13 mouse cellular contexts compared by ENCODE assay signal in genomic region chr2:163712874-163713273, GRCm38 (mm10). TPM values are rescaled to one million over a fixed set of nuclear protein-coding genes. Genes with fewer than 3 reads are reported as not detected.
A peak's percentile ranks its signal among the peaks of the same experiment; 100 is the strongest.
DNase-seq lines count a peak whose midpoint lies in the region; ATAC-seq and TF ChIP-seq lines count a peak whose summit lies in the region.
"Had no signal": no experiment of that assay in that cellular context is flagged by ENCODE, and none has a peak within 500 bp of the region (broad histone marks: within the 10 kb centered on the region; RNA-seq: fewer than 3 reads in every experiment).

No protein-coding gene starts in this region.

- dilution Hi-C loops in CH12.LX (cut with MboI; ENCODE audit: extremely low pct_ligation_motif_present, extremely low pct_unique_long_range_greater_than_20kb, low sequenced_read_pairs) = no loop called here

- ATAC-seq in midbrain, embryonic 13.5 days = no peak
- ATAC-seq: intestine, postnatal 0 days had no signal

- no peaks in the 10 kb centered on the region for H3K9me3 ChIP-seq in CH12.LX (replicated peaks; ENCODE audit: low read length)
- no peaks in the 10 kb centered on the region for H3K9me3 ChIP-seq in midbrain, embryonic 13.5 days
- H3K9me3 ChIP-seq: G1E had no signal

- no peak for TF ChIP-seq RAD21 in CH12.LX (IDR thresholded peaks at IDR 0.05; ENCODE audit: low read depth, low read length)

- H3K9ac ChIP-seq in CH12.LX (ENCODE audit: insufficient read depth, low read depth) = 0 out of 2 replicates have a peak overlapping the region, but pooled peaks have one; percentile 22
- no peak overlapping the region for H3K9ac ChIP-seq in midbrain, embryonic 13.5 days (replicated peaks)

- in situ Hi-C loops in CH12.LX (cut with MboI; ENCODE audit: low pct_ligation_motif_present, low pct_unique_long_range_greater_than_20kb, low sequenced_read_pairs) = no loop called here

- no peaks in the 10 kb centered on the region for H3K36me3 ChIP-seq in kidney, adult 2 months (ENCODE audit: control insufficient read depth, insufficient read depth, low read length)
- H3K36me3 ChIP-seq in CH12.LX (replicated peaks in 1 of 2; ENCODE audit: control insufficient read depth in 1 of 2, insufficient read depth in 1 of 2, low read length in 1 of 2) = peaks cover 11 to 83% of the 10 kb centered on the region in 2 experiments
- H3K36me3 ChIP-seq in macrophage (ENCODE audit: inconsistent target) = no peaks in the 10 kb centered on the region
- no peaks in the 10 kb centered on the region for H3K36me3 ChIP-seq in midbrain, embryonic 13.5 days

- DNase-seq in adrenal gland, adult (ENCODE audit: inconsistent age in 2 of 2, low spot score in 1 of 2) = peak; percentile 38 to 71
- no peak for DNase-seq in adrenal gland, adult 8-10 months
- DNase-seq in kidney, adult 2 months = no peak
- DNase-seq in kidney, postnatal 36 days = no peak
- DNase-seq in CH12.LX (ENCODE audit: extremely low read depth) = no peak
- DNase-seq in left cerebral cortex, adult 18-20 months (ENCODE audit: low spot score in 2 of 2) = no peak
- DNase-seq: adrenal gland, adult 2 months; cerebellum, adult 18-20 months; right cerebral cortex, postnatal 4 days had no signal

- 53% methylated on average over 6 of the region's 6 CpGs for WGBS in kidney, adult 2 months
- 16% methylated on average over 6 of the region's 6 CpGs for WGBS in macrophage (ENCODE audit: missing documents)
- 94% methylated on average over 6 of the region's 6 CpGs for WGBS in midbrain, embryonic 13.5 days

- TF ChIP-seq EP300 in CH12.LX (IDR thresholded peaks at IDR 0.05; ENCODE audit: low read length) = no peak

- H3K27ac ChIP-seq in kidney, adult 2 months (ENCODE audit: insufficient read depth, low read depth, low read length) = peak overlapping the region; percentile 77
- peak overlapping the region; percentile 88 for H3K27ac ChIP-seq in CH12.LX (ENCODE audit: insufficient read depth, low read depth)
- H3K27ac ChIP-seq in macrophage = peak overlapping the region; percentile 84
- H3K27ac ChIP-seq in midbrain, embryonic 13.5 days = no peak overlapping the region

- no peak for TF ChIP-seq CTCF in kidney, adult 2 months (conservative IDR thresholded peaks at IDR 0.05; ENCODE audit: insufficient read depth, insufficient read length, low read depth, low read length)
- no peak for TF ChIP-seq CTCF in CH12.LX (conservative IDR thresholded peaks at IDR 0.05 in 1 of 2, IDR thresholded peaks at IDR 0.05 in 1 of 2; ENCODE audit: low read depth in 2 of 2, low read length in 2 of 2)

- TF ChIP-seq POLR2A in kidney, adult 2 months (IDR thresholded peaks at IDR 0.05; ENCODE audit: low read depth, low read length) = no peak
- TF ChIP-seq POLR2A in CH12.LX (IDR thresholded peaks at IDR 0.05; ENCODE audit: low read depth, low read length) = no peak

- no peaks in the 10 kb centered on the region for H3K27me3 ChIP-seq in kidney, adult 2 months (replicated peaks; ENCODE audit: control insufficient read depth, insufficient read depth, low read length)
- H3K27me3 ChIP-seq in CH12.LX (replicated peaks) = no peaks in the 10 kb centered on the region
- no peaks in the 10 kb centered on the region for H3K27me3 ChIP-seq in midbrain, embryonic 13.5 days

- H3K79me2 ChIP-seq in CH12.LX (replicated peaks; ENCODE audit: control insufficient read depth, extremely low read depth, insufficient read depth, poor library complexity, severe bottlenecking) = peaks cover 72% of the 10 kb centered on the region
- H3K79me2 ChIP-seq in macrophage (ENCODE audit: inconsistent target) = peaks cover 7% of the 10 kb centered on the region; the same call in 1 of the 2 replicates

- H3K4me2 ChIP-seq in CH12.LX (ENCODE audit: insufficient read depth, low read depth, poor library complexity, severe bottlenecking) = 0 out of 2 replicates have a peak overlapping the region, but pooled peaks have one; percentile 16
- no peak overlapping the region for H3K4me2 ChIP-seq in midbrain, embryonic 13.5 days (replicated peaks)

- H3K4me3 ChIP-seq in kidney, adult 2 months (ENCODE audit: insufficient read depth, low read depth, low read length) = no peak overlapping the region
- no peak overlapping the region for H3K4me3 ChIP-seq in CH12.LX (replicated peaks in 1 of 3; ENCODE audit: low read depth in 2 of 3, low read length in 2 of 3, poor library complexity in 1 of 3)
- no peak overlapping the region for H3K4me3 ChIP-seq in macrophage (ENCODE audit: inconsistent target)
- no peak overlapping the region for H3K4me3 ChIP-seq in midbrain, embryonic 13.5 days (replicated peaks)

- H3K4me1 ChIP-seq in kidney, adult 2 months (ENCODE audit: control insufficient read depth, insufficient read depth, low read length) = peaks cover 9% of the 10 kb centered on the region
- H3K4me1 ChIP-seq in CH12.LX (ENCODE audit: control insufficient read depth in 1 of 2, insufficient read depth in 2 of 2) = peaks cover 41 to 96% of the 10 kb centered on the region in 2 experiments
- H3K4me1 ChIP-seq in midbrain, embryonic 13.5 days (replicated peaks) = peaks cover 24% of the 10 kb centered on the region

TF ChIP-seq in CH12.LX, 34 proteins besides CTCF, POLR2A, EP300 and RAD21:
- TF ChIP-seq SMC3 (IDR thresholded peaks at IDR 0.05; ENCODE audit: low read depth, low read length) = no peak
- TF ChIP-seq MAZ (IDR thresholded peaks at IDR 0.05; ENCODE audit: low read depth, low read length) = 0 out of 2 replicates have a peak, but pooled peaks have one; percentile 12
TF ChIP-seq in CH12.LX: peak in this region for 1.

RNA-seq across cellular contexts. Expression of gene Ada, which starts 37.2 kb away (rescaled TPM):
- total RNA-seq in adrenal gland, adult 8-10 months (2022) = 1 to 10 TPM; 3.3 to 6.1 (median 5.3) TPM
- 1.8 and 2.4 TPM in 2 replicates for polyA plus RNA-seq in kidney, adult 2 months (2012; rRNA removed)
- total RNA-seq in CH12.LX (2012; rRNA removed) = 18.0 and 23.4 TPM in 2 replicates
- total RNA-seq in CH12.LX (2014; rRNA removed) = 21.8 and 24.0 TPM in 2 replicates
- polyA plus RNA-seq in CH12.LX (2012; ENCODE audit: insufficient read length, low read depth) = 19.9 and 21.1 TPM in 2 replicates
- 1 to 10 TPM in 13 of 26 experiments, under 1 TPM in 4, not detected in 9; 0.37 to 4.3 (median 2.0) TPM for total RNA-seq in macrophage (2018; cell fraction: chromatin; rRNA removed)
- total RNA-seq in macrophage (2018; cell fraction: cytosol; rRNA removed) = 1 to 10 TPM; 2.5 to 5.5 (median 3.4) TPM
- total RNA-seq in macrophage (2018; cell fraction: nucleus; rRNA removed) = 1 to 10 TPM in 15 of 26 experiments, under 1 TPM in 8, not detected in 3; 0.60 to 4.1 (median 1.5) TPM
- polyA plus RNA-seq in macrophage (2018) = 2.6 to 5.6 TPM (median 3.4 TPM) in 3 replicates
- under 1 TPM; 0.70 to 0.80 TPM for total RNA-seq in left cerebral cortex, adult 18-20 months (2021)
- polyA plus RNA-seq in midbrain, embryonic 13.5 days (2015; fragmentation: Nextera tagmentation; extraction: Ambion mirVana) = 3.4 and 4.6 TPM in 2 replicates

RNA-seq across cellular contexts. Expression of gene Pkig, which starts 54.7 kb away (rescaled TPM):
- total RNA-seq in adrenal gland, adult 8-10 months (2022) = 10 to 100 TPM; 37.6 to 60.4 (median 57.4) TPM
- polyA plus RNA-seq in kidney, adult 2 months (2012; rRNA removed) = 100 and 107 TPM in 2 replicates
- 225 and 253 TPM in 2 replicates for total RNA-seq in CH12.LX (2012; rRNA removed)
- 227 and 228 TPM in 2 replicates for total RNA-seq in CH12.LX (2014; rRNA removed)
- polyA plus RNA-seq in CH12.LX (2012; ENCODE audit: insufficient read length, low read depth) = 364 and 473 TPM in 2 replicates
- 10 to 100 TPM in 19 of 26 experiments, 1 to 10 TPM in 7; 2.4 to 30.8 (median 18.1) TPM for total RNA-seq in macrophage (2018; cell fraction: chromatin; rRNA removed)
- total RNA-seq in macrophage (2018; cell fraction: cytosol; rRNA removed) = 10 to 100 TPM; 42.4 to 74.6 (median 56.6) TPM
- 10 to 100 TPM; 12.2 to 39.2 (median 23.1) TPM for total RNA-seq in macrophage (2018; cell fraction: nucleus; rRNA removed)
- 39.4 to 69.2 TPM (median 46.2 TPM) in 3 replicates for polyA plus RNA-seq in macrophage (2018)
- total RNA-seq in left cerebral cortex, adult 18-20 months (2021) = 100 to 1,000 TPM; 130 to 132 TPM
- polyA plus RNA-seq in midbrain, embryonic 13.5 days (2015; fragmentation: Nextera tagmentation; extraction: Ambion mirVana) = 124 and 126 TPM in 2 replicates

Comparison
In these comparisons a context has a peak if more than half of its experiments do, and no peak if none do; other contexts are left out.
1. DNase-seq: peak in adrenal gland, adult (2 of 2); none in adrenal gland, adult 8-10 months (single experiment), kidney, adult 2 months (single experiment), kidney, postnatal 36 days (0 of 2), CH12.LX (single experiment) and left cerebral cortex, adult 18-20 months (0 of 2).